Mouse (Mus musculus) left cerebral cortex, postnatal 4 days (tissue): ENCODE measurements around the gene Amph. TPM values are rescaled to one million over a fixed set of nuclear protein-coding genes. Genes with fewer than 3 reads are reported as not detected.

Experiments
- total RNA-seq, 2 experiments: library from RNA; stranded (reverse); gene quantifications; 2 replicates each; pipeline ENCODE4 v1.2.3; 2021

Amph gene
- total RNA-seq, 2 experiments from 2014 or later, result 177 to 184 TPM

Other genes with a start within 250 kb of the Amph start
- gene Vps41, start 230.9 kb upstream of the Amph start, total RNA-seq, result 100 to 1,000 TPM; 119 to 124 TPM